Mouse (Mus musculus) myocyte (in vitro differentiated cells): ENCODE results near the gene Stag1. TPM values are rescaled to one million over a fixed set of nuclear protein-coding genes. Genes with fewer than 3 reads are reported as not detected.

Experiments used
- H3K27me3 ChIP-seq: one replicate; pipeline ENCODE4 v1.6.1; 2011; ENCODE audit not compliant: control insufficient read depth, insufficient read depth, insufficient read length
- H3K36me3 ChIP-seq: one replicate; pipeline ENCODE4 v1.6.1; 2011; ENCODE audit not compliant: control insufficient read depth, insufficient read depth
- H3K4me2 ChIP-seq: one replicate; pipeline ENCODE4 v1.6.1; 2011; ENCODE audit warnings: low read depth, control low read depth
- H3K4me3 ChIP-seq: one replicate; pipeline ENCODE4 v1.5.1; 2011; ENCODE audit warnings: mild to moderate bottlenecking, control low read depth, moderate library complexity
- H3K79me2 ChIP-seq: one replicate; pipeline ENCODE4 v1.6.1; 2011; ENCODE audit not compliant: control insufficient read depth, insufficient read depth
- H3ac ChIP-seq: one replicate; pipeline ENCODE4 v1.6.1; 2011; ENCODE audit not compliant: control insufficient read depth, insufficient read length
- CEBPB ChIP-seq: IDR thresholded peaks from 2 replicates; pipeline ENCODE4 v1.6.1; 2011; ENCODE audit warnings: mild to moderate bottlenecking, moderate library complexity; ENCODE audit not compliant: poor library complexity, insufficient read depth, severe bottlenecking
- E2F4 ChIP-seq: IDR thresholded peaks from one replicate; pipeline ENCODE4 v1.6.1; 2011; ENCODE audit warnings: mild to moderate bottlenecking, control low read depth, moderate library complexity; ENCODE audit not compliant: insufficient read depth
- MAX ChIP-seq: IDR thresholded peaks from one replicate; pipeline ENCODE4 v1.6.1; 2011; ENCODE audit warnings: low read depth, mild to moderate bottlenecking, control low read depth
- MYOD1 ChIP-seq, 3 experiments: IDR thresholded peaks; one replicate each; pipeline ENCODE4 v1.6.1; 2011; ENCODE audit warnings: control low read depth in 2 of 3, low read depth in 2 of 3, mild to moderate bottlenecking in 2 of 3, moderate library complexity in 1 of 3; ENCODE audit not compliant: insufficient read length in 2 of 3, control insufficient read depth in 1 of 3
- MYOG ChIP-seq, 3 experiments: IDR thresholded peaks; one replicate each; pipeline ENCODE4 v1.6.1; 2011; ENCODE audit warnings: control low read depth in 2 of 3, low read depth in 2 of 3, mild to moderate bottlenecking in 2 of 3; ENCODE audit not compliant: insufficient read length in 2 of 3, control insufficient read depth in 1 of 3, insufficient read depth in 1 of 3
- POLR2A ChIP-seq: IDR thresholded peaks from one replicate; pipeline ENCODE4 v1.6.1; 2011; ENCODE audit warnings: low read depth, mild to moderate bottlenecking, control low read depth, moderate library complexity; ENCODE audit not compliant: insufficient read length
- POLR2AphosphoS2 ChIP-seq: IDR thresholded peaks from one replicate; pipeline ENCODE4 v1.6.1; 2011; ENCODE audit warnings: low read depth, control low read depth; ENCODE audit not compliant: insufficient read length
- REST ChIP-seq: IDR thresholded peaks from one replicate; pipeline ENCODE4 v1.6.1; 2011; ENCODE audit warnings: mild to moderate bottlenecking, control low read depth, moderate library complexity; ENCODE audit not compliant: insufficient read depth, insufficient read length
- SRF ChIP-seq: IDR thresholded peaks from one replicate; pipeline ENCODE4 v1.6.1; 2011; ENCODE audit warnings: low read depth; ENCODE audit not compliant: control insufficient read depth, insufficient read length
- TCF12 ChIP-seq: IDR thresholded peaks from one replicate; pipeline ENCODE4 v1.6.1; 2011; ENCODE audit warnings: mild to moderate bottlenecking, control low read depth; ENCODE audit not compliant: poor library complexity, insufficient read depth, severe bottlenecking
- TCF3 ChIP-seq: IDR thresholded peaks from one replicate; pipeline ENCODE4 v1.6.1; 2011; ENCODE audit warnings: low read depth, control low read depth; ENCODE audit not compliant: insufficient read length
- USF1 ChIP-seq: IDR thresholded peaks from one replicate; pipeline ENCODE4 v1.6.1; 2011; ENCODE audit warnings: low read depth, mild to moderate bottlenecking, control low read depth, moderate library complexity
- polyA plus RNA-seq: library from polyadenylated mRNA; unstranded; fragments of >200 nt; fragmentation: generic; extraction: Trizol; gene quantifications from one replicate; pipeline ENCODE4 v1.2.1, GENCODE M21; 2012; ENCODE audit warnings: missing spikeins

Gene Stag1
- polyA plus RNA-seq, 1 experiment = 5.9 TPM

GRCm38 (mm10) chr9:100626258-100626657 is 28.7 kb downstream of the Stag1 start:
- TF ChIP-seq USF1 (no peak), POLR2AphosphoS2 (no peak), TCF3 (no peak), MYOD1 (IDR thresholded peaks at IDR 0.05; ENCODE audit: control insufficient read depth in 1 of 3, insufficient read length in 2 of 3, low read depth in 2 of 3) (peak in 2 of 3 experiments; percentile 39 to 58), E2F4 (no peak), MYOG (IDR thresholded peaks at IDR 0.05; ENCODE audit: control insufficient read depth in 1 of 3, insufficient read depth in 1 of 3, insufficient read length in 2 of 3, low read depth in 2 of 3) (no peak)
- Histone ChIP-seq H3K79me2 (no peaks in the 10 kb centered on the region), H3K4me3 (no peak overlapping the region), H3K36me3 (no peaks in the 10 kb centered on the region), H3K27me3 (no peaks in the 10 kb centered on the region), H3K4me2 (no peak overlapping the region), H3ac (no peak overlapping the region)

- Histone ChIP-seq H3K4me2 (no peak overlapping the region), H3ac (no peak overlapping the region), H3K79me2 (peaks cover 18% of the 10 kb centered on the region), H3K4me3 (no peak overlapping the region), H3K36me3 (no peaks in the 10 kb centered on the region), H3K27me3 (no peaks in the 10 kb centered on the region)
- TF ChIP-seq E2F4 = no peak
- TF ChIP-seq SRF = no peak
- no peak for TF ChIP-seq MYOD1 (IDR thresholded peaks at IDR 0.05; ENCODE audit: control insufficient read depth in 1 of 3, insufficient read length in 2 of 3, low read depth in 2 of 3)
- TF ChIP-seq MAX = no peak
- TF ChIP-seq MYOG (IDR thresholded peaks at IDR 0.05; ENCODE audit: control insufficient read depth in 1 of 3, insufficient read depth in 1 of 3, insufficient read length in 2 of 3, low read depth in 2 of 3) = no peak
- TF ChIP-seq USF1 = no peak
- TF ChIP-seq POLR2A = no peak
- TF ChIP-seq POLR2AphosphoS2 = no peak
- TF ChIP-seq TCF3 = no peak
- no peak for TF ChIP-seq TCF12
Measured at GRCm38 (mm10) chr9:100640754-100641153, 43.2 kb downstream of the Stag1 start.

DNA sequence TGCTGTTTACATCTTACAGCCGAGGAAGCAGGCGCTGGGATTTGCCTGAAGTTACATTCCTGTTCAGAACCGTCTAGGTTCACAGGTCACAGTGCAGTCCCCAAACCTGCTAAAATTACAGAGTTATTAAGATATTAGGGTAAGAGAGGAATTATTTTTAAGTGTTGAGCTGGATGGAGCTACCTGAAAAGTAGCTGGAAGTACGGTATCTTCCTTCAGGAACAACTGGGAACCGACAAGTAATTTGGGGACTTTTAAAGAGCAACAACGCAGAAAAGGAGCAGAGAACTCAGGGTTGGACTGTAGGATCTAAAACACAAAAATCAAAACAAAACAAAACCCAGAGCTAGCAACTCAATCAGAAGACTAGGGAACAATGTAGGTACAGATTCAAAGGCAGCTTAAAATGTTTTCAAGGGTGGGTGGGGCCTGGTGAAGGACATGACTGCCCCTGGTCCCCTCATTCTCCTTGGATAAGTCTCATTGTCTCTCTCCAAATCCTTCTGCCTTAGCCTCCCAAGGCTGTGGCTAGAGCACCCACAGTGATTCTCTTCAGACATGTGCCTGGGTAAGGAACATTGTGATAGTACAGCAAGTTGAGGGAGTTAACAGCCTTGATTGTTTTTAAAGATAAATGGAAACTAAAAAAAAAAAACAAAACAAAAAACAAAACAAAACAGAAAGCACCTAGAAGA is 43.9 kb downstream of the Stag1 start:
- no peak for TF ChIP-seq TCF3
- no peak for TF ChIP-seq POLR2AphosphoS2
- no peak for TF ChIP-seq CEBPB
- no peak for TF ChIP-seq SRF
- no peak for TF ChIP-seq E2F4
- TF ChIP-seq TCF12 = no peak
- no peak for TF ChIP-seq MYOG (IDR thresholded peaks at IDR 0.05; ENCODE audit: control insufficient read depth in 1 of 3, insufficient read depth in 1 of 3, insufficient read length in 2 of 3, low read depth in 2 of 3)
- no peak for TF ChIP-seq REST
- TF ChIP-seq MAX = no peak
- TF ChIP-seq MYOD1 (IDR thresholded peaks at IDR 0.05; ENCODE audit: control insufficient read depth in 1 of 3, insufficient read length in 2 of 3, low read depth in 2 of 3) = no peak
- no peak for TF ChIP-seq POLR2A
- no peak for TF ChIP-seq USF1
- no peak overlapping the region for H3ac ChIP-seq
- peak overlapping the region; percentile 73 for H3K4me3 ChIP-seq
- H3K36me3 ChIP-seq = no peaks in the 10 kb centered on the region
- no peaks in the 10 kb centered on the region for H3K27me3 ChIP-seq
- H3K79me2 ChIP-seq = peaks cover 26% of the 10 kb centered on the region
- peak overlapping the region; percentile 99 for H3K4me2 ChIP-seq

DNA sequence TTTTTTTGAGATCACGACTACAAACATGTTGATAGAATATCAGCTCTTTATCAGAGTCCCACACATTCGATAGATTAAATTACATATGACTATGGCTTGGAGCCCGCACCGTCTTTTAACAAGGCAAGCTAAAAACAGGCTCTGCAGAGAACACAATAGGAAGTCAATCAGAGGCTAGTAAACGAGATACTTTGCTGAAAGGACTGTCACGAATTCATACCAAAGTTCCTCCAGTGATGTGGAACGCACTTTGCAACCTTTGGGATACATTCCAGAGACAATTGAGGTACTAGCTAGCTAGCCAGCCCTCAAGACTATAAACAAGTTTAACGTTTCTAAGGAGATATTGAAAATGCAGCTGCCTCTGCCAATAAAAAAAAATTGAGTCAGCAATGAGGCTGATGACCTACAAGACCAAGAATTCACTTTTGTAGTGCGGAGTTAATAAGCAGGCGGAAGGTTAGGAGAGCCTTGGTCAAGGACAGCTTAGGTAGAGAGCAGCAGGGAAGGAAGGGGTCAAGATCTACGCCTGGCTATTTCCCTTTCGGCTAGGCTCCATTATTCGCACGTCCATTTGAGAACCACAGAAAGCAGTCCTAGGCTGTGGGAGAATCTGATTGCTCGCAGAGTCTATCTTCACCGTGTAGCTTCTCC is 44.7 kb downstream of the Stag1 start:
- peak overlapping the region; percentile 98 for H3ac ChIP-seq
- TF ChIP-seq MAX (no peak), POLR2AphosphoS2 (peak; percentile 79), POLR2A (peak; percentile 54), MYOD1 (IDR thresholded peaks at IDR 0.05; ENCODE audit: control insufficient read depth in 1 of 3, insufficient read length in 2 of 3, low read depth in 2 of 3) (peak; percentile 71 to 75 (median 73))
- peaks cover 33% of the 10 kb centered on the region for H3K79me2 ChIP-seq
- H3K27me3 ChIP-seq = no peaks in the 10 kb centered on the region
- H3K36me3 ChIP-seq = no peaks in the 10 kb centered on the region
- H3K4me2 ChIP-seq = peak overlapping the region; percentile 99
- H3K4me3 ChIP-seq = peak overlapping the region; percentile 73
